Mouse (Mus musculus) heart, postnatal 0 days (tissue): ENCODE measurements around the gene Ncor2. TPM values are rescaled to one million over a fixed set of nuclear protein-coding genes. Genes with fewer than 3 reads are reported as not detected.

Experiments used
- ATAC-seq: fragments of 200-750 bp; cut with Nextera tagmentation; 2 replicates; pipeline ENCODE4 v1.8.0; 2017; ENCODE audit warnings: low read depth, moderate number of reproducible peaks, moderate library complexity; ENCODE audit not compliant: insufficient read depth
- DNase-seq: peaks from one replicate; pipeline ENCODE4 v3.0.0-alpha.2; 2016; ENCODE audit warnings: low spot score
- H3K27ac ChIP-seq: fragments of 300-500 bp; sonication (generic); 2 replicates; pipeline ENCODE4 v1.5.1; 2014; ENCODE audit warnings: low read depth, mild to moderate bottlenecking
- H3K27me3 ChIP-seq: fragments of 300-500 bp; sonication (generic); 2 replicates; pipeline ENCODE4 v1.6.1; 2014; ENCODE audit warnings: low read length, mixed read lengths; ENCODE audit not compliant: control insufficient read depth, insufficient read depth
- H3K36me3 ChIP-seq: fragments of 300-500 bp; sonication (generic); replicated peaks from 2 replicates; pipeline ENCODE4 v1.6.1; 2014; ENCODE audit warnings: low read length, mixed read lengths; ENCODE audit not compliant: control insufficient read depth, insufficient read depth
- H3K4me1 ChIP-seq: fragments of 300-500 bp; sonication (generic); 2 replicates; pipeline ENCODE4 v1.6.1; 2014; ENCODE audit warnings: antibody characterized with exemption; ENCODE audit not compliant: control insufficient read depth, insufficient read depth
- H3K4me2 ChIP-seq: fragments of 300-500 bp; sonication (generic); 2 replicates; pipeline ENCODE4 v1.6.1; 2014; ENCODE audit warnings: low read depth, mild to moderate bottlenecking, low read length, moderate library complexity
- H3K4me3 ChIP-seq: fragments of 300-500 bp; sonication (generic); 2 replicates; pipeline ENCODE4 v1.5.1; 2014; ENCODE audit warnings: low read depth, low read length
- H3K9ac ChIP-seq: fragments of 300-500 bp; sonication (generic); replicated peaks from 2 replicates; pipeline ENCODE4 v1.6.1; 2014; ENCODE audit warnings: low read depth, low read length, mixed read lengths
- H3K9me3 ChIP-seq: fragments of 300-500 bp; sonication (generic); replicated peaks from 2 replicates; pipeline ENCODE4 v1.6.1; 2016; ENCODE audit warnings: low read length; ENCODE audit not compliant: control insufficient read depth
- CTCF ChIP-seq: IDR thresholded peaks from 2 replicates; pipeline ENCODE4 v1.5.1; 2016; ENCODE audit warnings: antibody characterized with exemption, control low read depth, low read depth
- EP300 ChIP-seq: IDR thresholded peaks from 2 replicates; pipeline ENCODE4 v1.6.1; 2016; ENCODE audit warnings: antibody characterized with exemption, low read depth
- WGBS: fragments of 180-500 bp; shearing (Covaris S2); extraction: QIAGEN DNeasy Blood & Tissue Kit; methylation state at CpG from one replicate; pipeline ENCODE4 v1.1.7; 2014; 5-methylcytosine and 5-hydroxymethylcytosine counted together
- polyA plus RNA-seq: library from polyadenylated mRNA; unstranded; fragments of >200 nt; fragmentation: Nextera tagmentation; extraction: Ambion mirVana; gene quantifications from 2 replicates; pipeline ENCODE4 v1.2.1, GENCODE M21; 2015
- total RNA-seq: library from RNA; depleted of rRNA; stranded (reverse); fragments of >200 nt; gene quantifications from 2 replicates; pipeline ENCODE4 v1.2.3, GENCODE M21; 2014; ENCODE audit warnings: low replicate concordance

The Ncor2 gene
- total and polyA plus RNA-seq, 2 experiments from 2014 or later = 15.5 to 73.8 TPM

DNA sequence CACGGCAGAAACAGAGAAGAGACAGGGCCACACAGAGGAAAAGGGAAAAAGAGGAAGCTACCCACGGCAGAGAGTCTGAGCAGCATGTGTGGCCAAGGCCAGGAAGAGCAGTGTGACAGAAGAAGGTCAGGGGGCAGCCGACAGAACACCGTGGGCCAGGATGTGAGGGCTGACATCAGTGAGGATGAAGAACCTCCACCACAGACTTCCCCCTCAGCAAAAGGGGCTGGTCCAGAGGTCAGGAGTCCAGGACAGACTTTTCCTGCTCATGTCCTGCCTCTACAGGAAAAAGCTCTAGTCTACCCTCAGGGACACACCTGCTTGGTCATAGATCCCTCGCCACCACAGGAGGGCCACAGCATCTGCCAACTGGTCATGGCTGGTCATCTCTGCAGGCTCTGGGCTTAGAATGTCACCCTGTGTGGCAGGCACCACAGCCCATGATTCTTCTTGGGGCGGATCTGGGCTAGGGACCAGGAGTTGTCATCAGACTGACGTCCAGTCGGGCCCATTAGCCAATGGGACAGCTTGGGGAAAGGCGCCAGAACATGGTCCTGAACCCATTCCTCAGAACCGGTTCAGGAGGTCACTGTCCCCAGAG is 104.3 kb downstream of the Ncor2 start:
- H3K9me3 ChIP-seq = no peaks in the 10 kb centered on the region
- peaks cover 63% of the 10 kb centered on the region for H3K4me1 ChIP-seq
- no peak overlapping the region for H3K27ac ChIP-seq
- H3K27me3 ChIP-seq = no peaks in the 10 kb centered on the region
- no peak overlapping the region for H3K4me2 ChIP-seq
- H3K9ac ChIP-seq = no peak overlapping the region
- DNase-seq (no peak), ATAC-seq (peak; percentile 15)
- 64% methylated on average over 10 of the region's 10 CpGs for WGBS
- peaks cover 25% of the 10 kb centered on the region for H3K36me3 ChIP-seq
- H3K4me3 ChIP-seq = no peak overlapping the region
- TF ChIP-seq CTCF (no peak), EP300 (no peak)

DNA sequence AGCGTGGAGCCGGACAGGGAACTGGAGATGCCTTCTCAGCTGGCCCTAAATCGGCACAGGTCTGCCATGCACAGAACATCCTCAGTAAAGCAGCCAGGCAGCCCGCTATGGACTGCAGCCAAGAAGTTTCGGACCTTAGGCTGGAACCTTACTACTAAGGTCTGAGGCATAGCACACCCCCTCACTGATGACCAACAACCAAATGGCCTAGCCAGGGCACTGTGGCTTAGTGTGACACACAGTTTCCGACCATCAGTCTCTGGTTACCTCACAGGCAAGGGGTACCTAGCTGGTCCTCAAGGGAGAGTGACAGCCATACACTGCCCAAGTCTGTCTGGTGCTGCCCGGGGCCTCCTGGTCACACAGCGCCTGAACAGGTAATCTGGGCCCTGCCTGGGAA is 105.1 kb downstream of the Ncor2 start:
- 79% methylated on average over 8 of the region's 8 CpGs for WGBS

GRCm38 (mm10) chr5:125073335-125073734 is 105.7 kb downstream of the Ncor2 start:
- no peak overlapping the region for H3K27ac ChIP-seq
- no peak overlapping the region for H3K4me2 ChIP-seq
- no peaks in the 10 kb centered on the region for H3K27me3 ChIP-seq
- DNase-seq = no peak
- no peak for ATAC-seq
- peaks cover 68% of the 10 kb centered on the region for H3K4me1 ChIP-seq
- H3K9me3 ChIP-seq = no peaks in the 10 kb centered on the region
- no peak overlapping the region for H3K4me3 ChIP-seq
- TF ChIP-seq CTCF (no peak), EP300 (no peak)
- peaks cover 18% of the 10 kb centered on the region for H3K36me3 ChIP-seq
- WGBS = 66% methylated on average over 4 of the region's 4 CpGs
- H3K9ac ChIP-seq = no peak overlapping the region

More for the DNA sequence above, 105.1 kb downstream of the Ncor2 start:
- Histone ChIP-seq H3K27ac (no peak overlapping the region), H3K36me3 (peaks cover 18% of the 10 kb centered on the region), H3K27me3 (no peaks in the 10 kb centered on the region), H3K4me3 (no peak overlapping the region), H3K4me2 (no peak overlapping the region), H3K9ac (no peak overlapping the region), H3K9me3 (no peaks in the 10 kb centered on the region), H3K4me1 (peaks cover 68% of the 10 kb centered on the region)
- no peak for ATAC-seq
- TF ChIP-seq CTCF (no peak), EP300 (no peak)
- DNase-seq = no peak

- Histone ChIP-seq H3K9me3 (no peaks in the 10 kb centered on the region), H3K27me3 (no peaks in the 10 kb centered on the region), H3K9ac (no peak overlapping the region), H3K27ac (peak overlapping the region; percentile 71), H3K4me2 (no peak overlapping the region), H3K36me3 (peaks cover 18% of the 10 kb centered on the region), H3K4me1 (peaks cover 68% of the 10 kb centered on the region), H3K4me3 (no peak overlapping the region)
- DNase-seq (peak; percentile 69), ATAC-seq (peak; percentile 42)
- TF ChIP-seq EP300 (no peak), CTCF (no peak)
- WGBS = 19% methylated on average over 7 of the region's 7 CpGs
Observed at GRCm38 (mm10) chr5:125072425-125072824, 106.6 kb downstream of the Ncor2 start.

GRCm38 (mm10) chr5:125071919-125072318 is 107.1 kb downstream of the Ncor2 start:
- Histone ChIP-seq H3K27ac (peak overlapping the region; percentile 71), H3K4me1 (peaks cover 68% of the 10 kb centered on the region), H3K4me3 (no peak overlapping the region), H3K9ac (no peak overlapping the region), H3K36me3 (peaks cover 19% of the 10 kb centered on the region), H3K9me3 (no peaks in the 10 kb centered on the region), H3K27me3 (no peaks in the 10 kb centered on the region), H3K4me2 (no peak overlapping the region)
- DNase-seq (no peak), ATAC-seq (no peak)
- 55% methylated on average over 4 of the region's 4 CpGs for WGBS
- TF ChIP-seq EP300 (no peak), CTCF (no peak)

- peaks cover 33% of the 10 kb centered on the region for H3K36me3 ChIP-seq
- H3K4me1 ChIP-seq = peaks cover 61% of the 10 kb centered on the region
- peak; percentile 66 for DNase-seq
- 36% methylated on average over 2 of the region's 2 CpGs for WGBS
- peak; percentile 24; the same call in 1 of the 2 replicates for ATAC-seq
- no peak overlapping the region for H3K4me3 ChIP-seq
- H3K27ac ChIP-seq = peak overlapping the region; percentile 28; the same call in 1 of the 2 replicates
- H3K9ac ChIP-seq = no peak overlapping the region
- H3K27me3 ChIP-seq = no peaks in the 10 kb centered on the region
- no peaks in the 10 kb centered on the region for H3K9me3 ChIP-seq
- no peak overlapping the region for H3K4me2 ChIP-seq
- no peak for TF ChIP-seq EP300
- TF ChIP-seq CTCF = no peak
Observed at GRCm38 (mm10) chr5:125070399-125070798, 108.6 kb downstream of the Ncor2 start.
